12 mouse cellular contexts compared by ENCODE assay signal in the genomic region with DNA sequence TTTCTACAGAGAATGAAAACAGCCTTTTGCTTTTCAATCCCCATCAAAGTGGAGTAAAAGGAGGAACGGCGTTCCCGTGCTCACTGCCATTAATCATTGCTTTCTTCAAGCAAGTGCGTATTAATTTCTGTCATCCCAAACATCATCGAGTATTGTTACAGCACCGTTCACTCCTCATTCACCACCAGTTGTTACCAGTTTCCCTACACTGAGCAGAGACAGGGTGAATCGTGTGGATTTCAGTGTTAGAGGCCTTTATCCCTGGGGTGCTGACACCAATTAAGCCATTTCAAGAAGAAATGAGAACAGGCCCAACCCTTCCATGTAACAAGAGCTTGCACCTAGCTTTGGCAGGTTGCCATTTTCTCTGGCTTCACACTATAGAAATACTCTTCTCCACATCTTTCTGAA. TPM values are rescaled to one million over a fixed set of nuclear protein-coding genes. Genes with fewer than 3 reads are reported as not detected.
DNase-seq lines count a peak whose midpoint lies in the region; ATAC-seq and TF ChIP-seq lines count a peak whose summit lies in the region.
"Had no signal": no experiment of that assay in that cellular context is flagged by ENCODE, and none has a peak within 500 bp of the region (broad histone marks: within the 10 kb centered on the region; RNA-seq: fewer than 3 reads in every experiment).

No protein-coding gene starts in this region.

- ATAC-seq in forebrain, postnatal 0 days = 0 out of 2 replicates have a peak, but pooled peaks have one; percentile 12
- ATAC-seq in neural tube, embryonic 15.5 days (ENCODE audit: low FRiP score) = no peak
- no peak for ATAC-seq in monocyte, adult 5-6 weeks (replicated peaks; ENCODE audit: insufficient number of reproducible peaks, low FRiP score, low TSS enrichment, poor library complexity, severe bottlenecking)
- ATAC-seq: liver, postnatal 0 days had no signal

- 0 out of 2 replicates have a peak overlapping the region, but pooled peaks have one; percentile 5 for H3K4me2 ChIP-seq in forebrain, postnatal 0 days (ENCODE audit: low read depth)
- H3K4me2 ChIP-seq in neural tube, embryonic 15.5 days = no peak overlapping the region

- intact Hi-C loops in heart, postnatal 14 days (cut with DNase I) = no loop called here

- no peak for TF ChIP-seq POLR2A in brain, embryonic 14.5 days (IDR thresholded peaks at IDR 0.05; ENCODE audit: borderline replicate concordance, extremely low read depth, insufficient read depth, insufficient read length, poor library complexity, severe bottlenecking)

- no peaks in the 10 kb centered on the region for H3K9me3 ChIP-seq in forebrain, postnatal 0 days (ENCODE audit: low read length)
- H3K9me3 ChIP-seq in neural tube, embryonic 15.5 days (replicated peaks) = no peaks in the 10 kb centered on the region

- H3K4me1 ChIP-seq in forebrain, postnatal 0 days (ENCODE audit: insufficient read depth) = peaks cover 12% of the 10 kb centered on the region; the same call in 1 of the 2 replicates
- peaks cover 32% of the 10 kb centered on the region for H3K4me1 ChIP-seq in neural tube, embryonic 15.5 days

- no peak overlapping the region for H3K27ac ChIP-seq in forebrain, postnatal 0 days (ENCODE audit: low read depth, low read length)
- H3K27ac ChIP-seq in neural tube, embryonic 15.5 days (replicated peaks) = peak overlapping the region; percentile 25

- no peak overlapping the region for H3K4me3 ChIP-seq in forebrain, postnatal 0 days (ENCODE audit: low read depth, low read length)
- no peak overlapping the region for H3K4me3 ChIP-seq in neural tube, embryonic 15.5 days (replicated peaks)

- 22% methylated on average over 7 of the region's 7 CpGs for WGBS in forebrain, postnatal 0 days
- 21% methylated on average over 7 of the region's 7 CpGs for WGBS in neural tube, embryonic 15.5 days

- H3K36me3 ChIP-seq in forebrain, postnatal 0 days (ENCODE audit: insufficient read depth) = no peaks in the 10 kb centered on the region
- no peaks in the 10 kb centered on the region for H3K36me3 ChIP-seq in neural tube, embryonic 15.5 days

- no peaks in the 10 kb centered on the region for H3K27me3 ChIP-seq in forebrain, postnatal 0 days (ENCODE audit: insufficient read depth, low read length)
- no peaks in the 10 kb centered on the region for H3K27me3 ChIP-seq in neural tube, embryonic 15.5 days (replicated peaks)

- DNase-seq in kidney, postnatal 10 days = peak; percentile 11
- DNase-seq in kidney, postnatal 14 days = no peak
- DNase-seq in brain, embryonic 14.5 days (ENCODE audit: low read depth) = peak; percentile 87
- DNase-seq in forebrain, postnatal 0 days = peak; percentile 47
- no peak for DNase-seq in heart, adult 11 months
- DNase-seq in heart, postnatal 14 days = no peak
- DNase-seq: adrenal gland, postnatal 25 days; cerebellum, postnatal 36 days; liver, postnatal 0 days; thymus, postnatal 14 days had no signal

- no peak overlapping the region for H3K9ac ChIP-seq in forebrain, postnatal 0 days
- H3K9ac ChIP-seq in neural tube, embryonic 15.5 days (replicated peaks) = no peak overlapping the region
- H3K9ac ChIP-seq: liver, postnatal 0 days had no signal

- no peak for TF ChIP-seq CTCF in brain, embryonic 14.5 days (IDR thresholded peaks at IDR 0.05; ENCODE audit: borderline replicate concordance, extremely low read depth, insufficient read depth, insufficient read length)
- no peak for TF ChIP-seq CTCF in forebrain, postnatal 0 days (IDR thresholded peaks at IDR 0.05; ENCODE audit: low read depth)

RNA-seq across cellular contexts. Expression of a gene that starts 17.1 kb away (rescaled TPM):
- 126 and 187 TPM in 2 replicates for polyA plus RNA-seq in brain, embryonic 14.5 days (2012; rRNA removed)
- total RNA-seq in forebrain, postnatal 0 days (2014; rRNA removed) = 60.2 and 83.2 TPM in 2 replicates
- 48.5 and 49.2 TPM in 2 replicates for polyA plus RNA-seq in forebrain, postnatal 0 days (2015; fragmentation: Nextera tagmentation; extraction: Ambion mirVana)
- polyA plus RNA-seq in neural tube, embryonic 15.5 days (2015; fragmentation: Nextera tagmentation; extraction: Ambion mirVana) = 88.1 and 118 TPM in 2 replicates
- 15.3 to 27.0 TPM (median 24.6 TPM) in 3 replicates for total RNA-seq in monocyte, adult 5-6 weeks (2017)
- 10 to 100 TPM; 12.2 to 14.8 TPM for total RNA-seq in heart, postnatal 14 days (2021)

RNA-seq across cellular contexts. Expression of a gene that starts 50.8 kb away (rescaled TPM):
- 72.2 and 74.7 TPM in 2 replicates for polyA plus RNA-seq in brain, embryonic 14.5 days (2012; rRNA removed)
- total RNA-seq in forebrain, postnatal 0 days (2014; rRNA removed) = 78.9 and 102 TPM in 2 replicates
- 89.8 and 102 TPM in 2 replicates for polyA plus RNA-seq in forebrain, postnatal 0 days (2015; fragmentation: Nextera tagmentation; extraction: Ambion mirVana)
- polyA plus RNA-seq in neural tube, embryonic 15.5 days (2015; fragmentation: Nextera tagmentation; extraction: Ambion mirVana) = 87.4 and 94.3 TPM in 2 replicates
- 82.2 to 152 TPM (median 109 TPM) in 3 replicates for total RNA-seq in monocyte, adult 5-6 weeks (2017)
- total RNA-seq in heart, postnatal 14 days (2021) = 10 to 100 TPM; 61.0 to 64.4 TPM

Comparison
In these comparisons a context has a peak if more than half of its experiments do, and no peak if none do; other contexts are left out.
1. DNase-seq: peak in kidney, postnatal 10 days (single experiment), brain, embryonic 14.5 days (single experiment) and forebrain, postnatal 0 days (single experiment); none in kidney, postnatal 14 days (single experiment), heart, adult 11 months (single experiment) and heart, postnatal 14 days (0 of 2).